Mouse (Mus musculus): ENCODE data around the gene Ublcp1.

GRCm38 (mm10) chr11:44516362-44516761 lies 46.1 kb upstream of the Ublcp1 start:
- TF ChIP-seq POLR2A (IDR thresholded peaks at IDR 0.05; ENCODE audit: borderline replicate concordance, low read depth, low read length): no peak
- no peak for TF ChIP-seq CTCF (IDR thresholded peaks at IDR 0.05; ENCODE audit: low read depth, low read length)

Data from bone marrow macrophage, adult 2 months (primary cell).